Mouse (Mus musculus) limb, embryonic 11.5 days (tissue): ENCODE data around the gene Psmc3ip. TPM values are rescaled to one million over a fixed set of nuclear protein-coding genes. Genes with fewer than 3 reads are reported as not detected.

Experiments used
- ATAC-seq: fragments of 200-750 bp; cut with Nextera tagmentation; 2 replicates; pipeline ENCODE4 v1.8.0; 2017; ENCODE audit warnings: low read depth; ENCODE audit not compliant: insufficient number of reproducible peaks, low FRiP score, low TSS enrichment
- DNase-seq: peaks from one replicate; pipeline ENCODE4 v3.0.0-alpha.2; 2015; ENCODE audit warnings: low spot score
- H3K27ac ChIP-seq: fragments of 300-500 bp; sonication (generic); replicated peaks from 2 replicates; pipeline ENCODE4 v1.5.1; 2014; ENCODE audit warnings: low read depth, mild to moderate bottlenecking, low read length
- H3K27me3 ChIP-seq: fragments of 300-500 bp; sonication (generic); 2 replicates; pipeline ENCODE4 v1.6.1; 2014; ENCODE audit warnings: mild to moderate bottlenecking, low read length, mixed read lengths; ENCODE audit not compliant: control insufficient read depth, insufficient read depth
- H3K36me3 ChIP-seq: fragments of 300-500 bp; sonication (generic); 2 replicates; pipeline ENCODE4 v1.6.1; 2014; ENCODE audit warnings: mild to moderate bottlenecking, low read length, moderate library complexity, mixed read lengths; ENCODE audit not compliant: control insufficient read depth, insufficient read depth
- H3K4me1 ChIP-seq: fragments of 300-500 bp; sonication (generic); 2 replicates; pipeline ENCODE4 v1.6.1; 2014; ENCODE audit warnings: low read length, mixed read lengths; ENCODE audit not compliant: control insufficient read depth, insufficient read depth
- H3K4me2 ChIP-seq: fragments of 300-500 bp; sonication (generic); 2 replicates; pipeline ENCODE4 v1.6.1; 2014; ENCODE audit warnings: low read depth, mild to moderate bottlenecking, moderate library complexity; ENCODE audit not compliant: severe bottlenecking
- H3K4me3 ChIP-seq: fragments of 300-500 bp; sonication (generic); 2 replicates; pipeline ENCODE4 v1.5.1; 2014; ENCODE audit warnings: low read depth, low read length
- H3K9ac ChIP-seq: fragments of 300-500 bp; sonication (generic); 2 replicates; pipeline ENCODE4 v1.6.1; 2014; ENCODE audit warnings: mild to moderate bottlenecking, low read length
- H3K9me3 ChIP-seq: fragments of 300-500 bp; sonication (generic); 2 replicates; pipeline ENCODE4 v1.6.1; 2016; ENCODE audit warnings: low read length; ENCODE audit not compliant: control insufficient read depth
- WGBS: fragments of 180-500 bp; shearing (Covaris S2); extraction: QIAGEN DNeasy Blood & Tissue Kit; methylation state at CpG from one replicate; pipeline ENCODE4 v1.1.7; 2014; 5-methylcytosine and 5-hydroxymethylcytosine counted together
- polyA plus RNA-seq: library from polyadenylated mRNA; unstranded; fragments of >200 nt; fragmentation: Nextera tagmentation; extraction: Ambion mirVana; gene quantifications from 2 replicates; pipeline ENCODE4 v1.2.1, GENCODE M21; 2014

Gene Psmc3ip
- polyA plus RNA-seq, 1 experiment from 2014 or later = 71.1 TPM

GRCm38 (mm10) chr11:101064462-101064861, 30.8 kb downstream of the Psmc3ip start:
- Histone ChIP-seq H3K9me3 (no peaks in the 10 kb centered on the region), H3K27ac (no peak overlapping the region), H3K27me3 (no peaks in the 10 kb centered on the region), H3K9ac (no peak overlapping the region), H3K36me3 (no peaks in the 10 kb centered on the region), H3K4me1 (peaks cover 11% of the 10 kb centered on the region), H3K4me3 (no peak overlapping the region), H3K4me2 (no peak overlapping the region)
- DNase-seq (no peak), ATAC-seq (no peak)
- 80% methylated on average over 4 of the region's 4 CpGs for WGBS

GRCm38 (mm10) chr11:101063676-101064327, 31.4 kb downstream of the Psmc3ip start:
- DNase-seq = no peak
- peak overlapping the region; percentile 22; the same call in 1 of the 2 replicates for H3K9ac ChIP-seq
- no peak overlapping the region for H3K4me3 ChIP-seq

GRCm38 (mm10) chr11:101062971-101063675, 32.1 kb downstream of the Psmc3ip start:
- no peaks in the 10 kb centered on the region for H3K9me3 ChIP-seq
- DNase-seq (no peak), ATAC-seq (no peak)
- 64% methylated on average over 14 of the region's 14 CpGs for WGBS
- peak overlapping the region; percentile 22 for H3K9ac ChIP-seq
- no peaks in the 10 kb centered on the region for H3K27me3 ChIP-seq
- H3K36me3 ChIP-seq = no peaks in the 10 kb centered on the region
- no peak overlapping the region for H3K4me3 ChIP-seq
- peaks cover 11% of the 10 kb centered on the region for H3K4me1 ChIP-seq
- no peak overlapping the region; the same call in 1 of the 2 replicates for H3K4me2 ChIP-seq
- peak overlapping the region; percentile 81 for H3K27ac ChIP-seq

More at GRCm38 (mm10) chr11:101063676-101064327, 31.4 kb downstream of the Psmc3ip start:
- H3K4me2 ChIP-seq = no peak overlapping the region; the same call in 1 of the 2 replicates
- no peaks in the 10 kb centered on the region for H3K36me3 ChIP-seq
- 30% methylated on average over 12 of the region's 12 CpGs for WGBS
- peaks cover 11% of the 10 kb centered on the region for H3K4me1 ChIP-seq
- no peaks in the 10 kb centered on the region for H3K27me3 ChIP-seq
- peak overlapping the region; percentile 81 for H3K27ac ChIP-seq
- no peaks in the 10 kb centered on the region for H3K9me3 ChIP-seq
- ATAC-seq = no peak

- Histone ChIP-seq H3K27ac (no peak overlapping the region), H3K4me3 (no peak overlapping the region), H3K9me3 (no peaks in the 10 kb centered on the region), H3K36me3 (no peaks in the 10 kb centered on the region), H3K4me2 (no peak overlapping the region), H3K4me1 (peaks cover 11% of the 10 kb centered on the region), H3K27me3 (no peaks in the 10 kb centered on the region), H3K9ac (no peak overlapping the region; the same call in 1 of the 2 replicates)
- WGBS = 82% methylated on average over 12 of the region's 12 CpGs
- ATAC-seq (no peak), DNase-seq (no peak)
These were observed 32.9 kb downstream of the Psmc3ip start for GRCm38 (mm10) chr11:101062165-101062884.

- DNase-seq (no peak), ATAC-seq (no peak)
- 85% methylated on average over 5 of the region's 5 CpGs for WGBS
- H3K27ac ChIP-seq = no peak overlapping the region
- peaks cover 11% of the 10 kb centered on the region for H3K4me1 ChIP-seq
- no peak overlapping the region for H3K4me3 ChIP-seq
- H3K27me3 ChIP-seq = no peaks in the 10 kb centered on the region
- H3K9me3 ChIP-seq = no peaks in the 10 kb centered on the region
- H3K9ac ChIP-seq = no peak overlapping the region
- no peaks in the 10 kb centered on the region for H3K36me3 ChIP-seq
- H3K4me2 ChIP-seq = no peak overlapping the region
These were observed 34.2 kb downstream of the Psmc3ip start for GRCm38 (mm10) chr11:101061049-101061448.

GRCm38 (mm10) chr11:101060126-101060525, 35.1 kb downstream of the Psmc3ip start:
- Histone ChIP-seq H3K4me1 (peaks cover 11% of the 10 kb centered on the region), H3K9ac (no peak overlapping the region), H3K27me3 (no peaks in the 10 kb centered on the region), H3K4me3 (no peak overlapping the region), H3K36me3 (no peaks in the 10 kb centered on the region), H3K27ac (no peak overlapping the region), H3K4me2 (no peak overlapping the region), H3K9me3 (no peaks in the 10 kb centered on the region)
- DNase-seq (no peak), ATAC-seq (no peak)
- WGBS = 86% methylated on average over 8 of the region's 8 CpGs

- Histone ChIP-seq H3K4me2 (no peak overlapping the region), H3K27me3 (no peaks in the 10 kb centered on the region), H3K27ac (no peak overlapping the region), H3K4me3 (no peak overlapping the region), H3K9me3 (no peaks in the 10 kb centered on the region), H3K9ac (no peak overlapping the region), H3K36me3 (no peaks in the 10 kb centered on the region), H3K4me1 (peaks cover 11% of the 10 kb centered on the region)
- DNase-seq = no peak
- ATAC-seq = no peak
- 84% methylated on average over 10 of the region's 10 CpGs for WGBS
These were observed 35.8 kb downstream of the Psmc3ip start for GRCm38 (mm10) chr11:101059473-101059872.

- no peak overlapping the region for H3K4me3 ChIP-seq
- no peaks in the 10 kb centered on the region for H3K9me3 ChIP-seq
- ATAC-seq (no peak), DNase-seq (no peak)
- no peaks in the 10 kb centered on the region for H3K36me3 ChIP-seq
- H3K27me3 ChIP-seq = no peaks in the 10 kb centered on the region
- peaks cover 10% of the 10 kb centered on the region for H3K4me1 ChIP-seq
- no peak overlapping the region for H3K4me2 ChIP-seq
- 62% methylated on average over 5 of the region's 5 CpGs for WGBS
- H3K27ac ChIP-seq = no peak overlapping the region
- H3K9ac ChIP-seq = no peak overlapping the region
These were observed 36.5 kb downstream of the Psmc3ip start for GRCm38 (mm10) chr11:101058726-101059125.
